Mouse (Mus musculus): ENCODE measurements around the gene Ppp1r12b. TPM values are rescaled to one million over a fixed set of nuclear protein-coding genes. Genes with fewer than 3 reads are reported as not detected.

Gene Ppp1r12b
- polyA plus RNA-seq, 2 experiments: 9.2 to 11.4 TPM

GRCm38 (mm10) chr1:134756190-134756873 is 199.4 kb downstream of the Ppp1r12b start:
- H3K27me3 ChIP-seq (ENCODE audit: control insufficient read depth, insufficient read depth, low read length): no peaks in the 10 kb centered on the region
- H3K9ac ChIP-seq (ENCODE audit: low read depth, low read length, severe bottlenecking): no peak overlapping the region
- H3K4me2 ChIP-seq (replicated peaks; ENCODE audit: low read depth, low read length, severe bottlenecking): no peak overlapping the region
- H3K9me3 ChIP-seq (ENCODE audit: control insufficient read depth, low read length): no peaks in the 10 kb centered on the region
- no peak for DNase-seq (ENCODE audit: low spot score)
- peaks cover 12% of the 10 kb centered on the region for H3K4me1 ChIP-seq (ENCODE audit: control insufficient read depth, insufficient read depth, low read length)
- WGBS: 74% methylated on average over 10 of the region's 10 CpGs
- H3K4me3 ChIP-seq (replicated peaks; ENCODE audit: low read length): no peak overlapping the region
- H3K36me3 ChIP-seq (ENCODE audit: control insufficient read depth, insufficient read depth, low read length): peaks cover 16% of the 10 kb centered on the region
- no peak overlapping the region for H3K27ac ChIP-seq (replicated peaks; ENCODE audit: low read depth, low read length)
- ATAC-seq (ENCODE audit: low FRiP score, low read depth): no peak
- TF ChIP-seq POLR2A (IDR thresholded peaks at IDR 0.05; ENCODE audit: borderline replicate concordance, extremely low read depth, insufficient read depth, insufficient read length): no peak

GRCm38 (mm10) chr1:134755548-134756189 is 200.1 kb downstream of the Ppp1r12b start:
- peaks cover 16% of the 10 kb centered on the region for H3K36me3 ChIP-seq (ENCODE audit: control insufficient read depth, insufficient read depth, low read length)
- 63% methylated on average over 13 of the region's 13 CpGs for WGBS
- ATAC-seq (ENCODE audit: low FRiP score, low read depth): no peak
- no peak for DNase-seq (ENCODE audit: low spot score)
- H3K9ac ChIP-seq (ENCODE audit: low read depth, low read length, severe bottlenecking): no peak overlapping the region
- no peak for TF ChIP-seq POLR2A (IDR thresholded peaks at IDR 0.05; ENCODE audit: borderline replicate concordance, extremely low read depth, insufficient read depth, insufficient read length)
- no peak overlapping the region for H3K4me3 ChIP-seq (replicated peaks; ENCODE audit: low read length)
- no peak overlapping the region for H3K4me2 ChIP-seq (replicated peaks; ENCODE audit: low read depth, low read length, severe bottlenecking)
- H3K27ac ChIP-seq (replicated peaks; ENCODE audit: low read depth, low read length): no peak overlapping the region
- H3K27me3 ChIP-seq (ENCODE audit: control insufficient read depth, insufficient read depth, low read length): no peaks in the 10 kb centered on the region
- no peaks in the 10 kb centered on the region for H3K9me3 ChIP-seq (ENCODE audit: control insufficient read depth, low read length)
- H3K4me1 ChIP-seq (ENCODE audit: control insufficient read depth, insufficient read depth, low read length): peaks cover 12% of the 10 kb centered on the region

- 78% methylated on average over 10 of the region's 10 CpGs for WGBS
- no peak for ATAC-seq (ENCODE audit: low FRiP score, low read depth)
Measured at GRCm38 (mm10) chr1:134754818-134755217, 200.9 kb downstream of the Ppp1r12b start.

DNA sequence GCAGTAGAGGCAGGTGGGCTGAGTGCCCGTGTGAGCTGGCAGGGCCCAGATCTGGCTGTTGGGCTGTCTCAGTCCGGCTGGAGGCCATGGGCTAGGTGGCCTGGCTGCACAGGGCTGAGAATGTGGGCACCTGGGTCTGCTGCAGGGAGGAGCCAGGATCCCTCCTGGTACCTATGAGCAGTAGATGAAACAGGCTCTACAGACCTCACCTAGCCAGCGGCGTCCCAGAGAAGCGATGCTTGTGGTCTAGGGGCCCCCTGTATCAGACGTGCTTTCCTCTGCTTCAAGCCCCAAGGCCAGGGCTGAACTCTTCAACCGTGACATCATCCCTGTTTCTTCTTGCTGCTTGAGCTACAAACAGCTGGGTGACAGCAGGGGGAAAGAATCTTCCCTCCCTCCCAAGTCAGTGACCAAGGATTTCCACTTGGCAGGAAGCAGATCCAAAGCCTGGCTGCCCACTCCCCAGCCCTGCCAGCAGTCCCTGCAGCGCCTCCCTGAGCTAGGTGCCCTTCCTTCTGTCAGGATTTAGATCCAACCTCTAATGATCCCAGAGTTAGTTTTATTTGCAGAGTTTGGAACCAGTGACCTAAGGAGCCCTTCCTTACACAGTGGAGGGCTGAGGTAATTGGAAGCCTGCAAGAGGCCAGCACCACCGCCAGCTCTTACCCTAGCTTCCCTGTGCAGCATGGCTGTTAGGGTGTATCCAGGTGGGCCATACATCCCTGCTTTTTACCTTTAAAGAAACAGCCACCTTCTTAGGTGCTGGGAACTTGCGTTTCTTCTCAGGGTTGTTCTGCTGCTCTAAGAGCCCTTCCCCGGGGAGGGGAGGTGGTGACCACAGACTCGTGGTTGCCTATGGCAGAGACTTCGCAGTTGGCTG is 201.8 kb downstream of the Ppp1r12b start:
- 51% methylated on average over 13 of the region's 13 CpGs for WGBS
- no peak overlapping the region for H3K4me3 ChIP-seq (replicated peaks; ENCODE audit: low read length)
- H3K36me3 ChIP-seq (ENCODE audit: control insufficient read depth, insufficient read depth, low read length): peaks cover 3% of the 10 kb centered on the region
- H3K4me2 ChIP-seq (replicated peaks; ENCODE audit: low read depth, low read length, severe bottlenecking): no peak overlapping the region
- DNase-seq (ENCODE audit: low spot score): peak; percentile 82
- ATAC-seq (ENCODE audit: low FRiP score, low read depth): peak; percentile 39
- H3K9ac ChIP-seq (ENCODE audit: low read depth, low read length, severe bottlenecking): no peak overlapping the region
- no peak overlapping the region; the same call in 1 of the 2 replicates for H3K27ac ChIP-seq (replicated peaks; ENCODE audit: low read depth, low read length)
- no peaks in the 10 kb centered on the region for H3K9me3 ChIP-seq (ENCODE audit: control insufficient read depth, low read length)
- TF ChIP-seq POLR2A (IDR thresholded peaks at IDR 0.05; ENCODE audit: borderline replicate concordance, extremely low read depth, insufficient read depth, insufficient read length): no peak
- H3K4me1 ChIP-seq (ENCODE audit: control insufficient read depth, insufficient read depth, low read length): peaks cover 19% of the 10 kb centered on the region
- H3K27me3 ChIP-seq (ENCODE audit: control insufficient read depth, insufficient read depth, low read length): no peaks in the 10 kb centered on the region

More at GRCm38 (mm10) chr1:134754818-134755217, 200.9 kb downstream of the Ppp1r12b start:
- DNase-seq (ENCODE audit: low spot score): no peak
- H3K9ac ChIP-seq (ENCODE audit: low read depth, low read length, severe bottlenecking): no peak overlapping the region
- peaks cover 17% of the 10 kb centered on the region for H3K4me1 ChIP-seq (ENCODE audit: control insufficient read depth, insufficient read depth, low read length)
- H3K4me2 ChIP-seq (replicated peaks; ENCODE audit: low read depth, low read length, severe bottlenecking): no peak overlapping the region
- peaks cover 11% of the 10 kb centered on the region for H3K36me3 ChIP-seq (ENCODE audit: control insufficient read depth, insufficient read depth, low read length)
- H3K4me3 ChIP-seq (replicated peaks; ENCODE audit: low read length): no peak overlapping the region
- no peaks in the 10 kb centered on the region for H3K9me3 ChIP-seq (ENCODE audit: control insufficient read depth, low read length)
- H3K27ac ChIP-seq (replicated peaks; ENCODE audit: low read depth, low read length): no peak overlapping the region
- TF ChIP-seq POLR2A (IDR thresholded peaks at IDR 0.05; ENCODE audit: borderline replicate concordance, extremely low read depth, insufficient read depth, insufficient read length): no peak
- H3K27me3 ChIP-seq (ENCODE audit: control insufficient read depth, insufficient read depth, low read length): no peaks in the 10 kb centered on the region

- peaks cover 20% of the 10 kb centered on the region for H3K4me1 ChIP-seq (ENCODE audit: control insufficient read depth, insufficient read depth, low read length)
- DNase-seq (ENCODE audit: low spot score) (no peak), ATAC-seq (ENCODE audit: low FRiP score, low read depth) (no peak)
- no peaks in the 10 kb centered on the region for H3K9me3 ChIP-seq (ENCODE audit: control insufficient read depth, low read length)
- no peak overlapping the region for H3K4me3 ChIP-seq (replicated peaks; ENCODE audit: low read length)
- 86% methylated on average over 5 of the region's 5 CpGs for WGBS
- no peak for TF ChIP-seq POLR2A (IDR thresholded peaks at IDR 0.05; ENCODE audit: borderline replicate concordance, extremely low read depth, insufficient read depth, insufficient read length)
- H3K36me3 ChIP-seq (ENCODE audit: control insufficient read depth, insufficient read depth, low read length): no peaks in the 10 kb centered on the region
- no peak overlapping the region for H3K9ac ChIP-seq (ENCODE audit: low read depth, low read length, severe bottlenecking)
- no peak overlapping the region for H3K4me2 ChIP-seq (replicated peaks; ENCODE audit: low read depth, low read length, severe bottlenecking)
- H3K27ac ChIP-seq (replicated peaks; ENCODE audit: low read depth, low read length): no peak overlapping the region
- H3K27me3 ChIP-seq (ENCODE audit: control insufficient read depth, insufficient read depth, low read length): no peaks in the 10 kb centered on the region
Measured at GRCm38 (mm10) chr1:134752447-134752846, 203.3 kb downstream of the Ppp1r12b start.
